Mouse (Mus musculus): Measurements from ENCODE around the gene Ccdc91. TPM values are rescaled to one million over a fixed set of nuclear protein-coding genes. Genes with fewer than 3 reads are reported as not detected.

Ccdc91 gene
- 36.5 and 38.2 TPM in 2 replicates for total RNA-seq (2014; rRNA removed)
- 40.3 and 47.6 TPM in 2 replicates for polyA plus RNA-seq (2015; fragmentation: Nextera tagmentation; extraction: Ambion mirVana)

DNA sequence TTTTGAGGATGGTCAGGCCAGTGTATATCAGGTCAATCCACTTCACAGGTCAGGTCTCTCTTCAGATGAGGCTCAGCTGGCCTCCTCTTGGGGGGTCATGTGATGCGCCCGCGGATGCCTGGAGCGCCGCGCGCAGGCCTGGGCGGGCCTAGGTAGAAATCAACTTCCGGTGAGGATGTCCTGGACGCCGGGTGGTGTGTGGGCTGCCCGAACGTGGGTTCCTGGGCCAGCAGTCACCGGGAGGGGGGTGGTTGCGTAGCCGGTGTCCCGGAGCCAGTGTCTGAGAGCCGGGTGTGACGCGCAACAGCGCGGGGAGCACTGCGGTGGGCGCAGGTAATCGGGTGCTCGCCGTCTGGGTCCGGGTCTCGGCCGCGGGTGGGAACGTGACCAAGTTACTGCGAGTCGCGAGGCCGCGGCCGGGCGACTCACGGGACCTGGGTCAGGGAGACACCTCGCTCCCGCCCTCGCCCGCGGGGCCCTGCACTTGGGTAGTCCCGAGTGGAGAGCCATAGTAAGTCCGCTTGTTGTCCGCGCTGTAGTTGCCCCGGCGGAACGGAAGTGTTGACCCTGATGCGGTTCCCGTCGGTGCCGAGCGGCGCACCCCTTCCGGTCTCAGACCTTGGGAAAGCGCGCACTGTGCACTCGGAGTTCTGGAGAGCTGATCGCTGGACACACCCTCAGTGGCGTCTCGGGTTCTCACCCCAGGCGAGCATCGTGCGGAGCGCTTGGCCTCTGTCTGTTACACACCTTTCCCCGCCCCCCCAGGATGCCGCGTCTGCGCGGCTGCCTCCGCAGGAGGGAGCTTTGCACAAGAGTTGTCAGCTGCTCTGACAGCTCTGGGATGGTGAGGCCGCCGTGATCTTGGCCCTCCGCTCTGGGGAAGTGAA is at the start of gene Ccdc91:
TSS of gene Ccdc91 (plus strand) at position 102 of the 887 bp plus-strand sequence.
- TF ChIP-seq CTCF (IDR thresholded peaks at IDR 0.05) = peak; percentile 49
- peak within 1 kb of the TSS; percentile 83 for H3K4me2 ChIP-seq (ENCODE audit: low read depth, low read length, poor library complexity, severe bottlenecking)
- no peaks in the 10 kb centered on the region for H3K36me3 ChIP-seq (ENCODE audit: insufficient read depth, low read length)
- no peaks in the 10 kb centered on the region for H3K4me1 ChIP-seq (ENCODE audit: insufficient read depth, low read length)
- peak within 1 kb of the TSS; percentile 87 for H3K27ac ChIP-seq (ENCODE audit: low read depth, low read length)
- ATAC-seq (ENCODE audit: low FRiP score) = peak; percentile 97
- WGBS = under 1% methylated on average over 76 of the region's 78 CpGs
- peak within 1 kb of the TSS; percentile 69 for H3K4me3 ChIP-seq (ENCODE audit: low read depth, low read length)
- DNase-seq (ENCODE audit: low spot score) = peak; percentile 91
- peak within 1 kb of the TSS; percentile 81 for H3K9ac ChIP-seq (replicated peaks; ENCODE audit: low read length, poor library complexity, severe bottlenecking)
- H3K27me3 ChIP-seq (ENCODE audit: insufficient read depth, low read length) = no peaks in the 10 kb centered on the region
- H3K9me3 ChIP-seq (ENCODE audit: low read length) = no peaks in the 10 kb centered on the region

DNA sequence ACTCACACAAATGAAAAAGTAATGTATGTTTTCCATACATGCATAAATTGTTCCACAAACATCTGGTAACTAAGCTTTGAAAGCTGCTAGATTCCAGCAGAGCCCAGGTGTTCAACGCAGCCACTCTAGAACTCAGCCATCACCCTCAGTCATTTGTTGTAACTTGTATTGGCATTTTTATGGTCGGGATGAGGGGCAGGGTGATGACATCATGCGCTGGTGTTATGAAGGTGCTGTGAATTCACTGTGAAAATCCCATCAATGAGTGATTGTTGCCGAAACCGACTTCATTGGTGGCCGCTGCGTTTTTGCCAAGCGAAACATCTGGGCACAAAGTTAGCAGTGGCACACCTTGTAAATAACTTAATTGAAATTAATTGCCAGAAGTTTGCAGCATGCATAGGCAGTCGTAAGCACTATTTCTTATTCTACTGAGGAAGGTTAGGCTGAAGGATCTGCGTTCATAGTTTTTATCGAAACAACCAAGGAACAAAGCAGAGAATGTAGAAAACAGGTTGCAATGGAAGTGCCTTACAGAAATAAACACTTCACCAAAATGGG is 48.6 kb upstream of the Ccdc91 start:
- ATAC-seq (ENCODE audit: low FRiP score) (no peak), DNase-seq (ENCODE audit: low spot score) (no peak)
- H3K27ac ChIP-seq (ENCODE audit: low read depth, low read length) = no peak overlapping the region
- H3K9ac ChIP-seq (replicated peaks; ENCODE audit: low read length, poor library complexity, severe bottlenecking) = no peak overlapping the region
- no peaks in the 10 kb centered on the region for H3K27me3 ChIP-seq (ENCODE audit: insufficient read depth, low read length)
- no peak overlapping the region for H3K4me3 ChIP-seq (ENCODE audit: low read depth, low read length)
- WGBS = 87% methylated on average over 11 of the region's 11 CpGs
- no peaks in the 10 kb centered on the region for H3K9me3 ChIP-seq (ENCODE audit: low read length)
- TF ChIP-seq CTCF (IDR thresholded peaks at IDR 0.05) = no peak
- no peak overlapping the region for H3K4me2 ChIP-seq (ENCODE audit: low read depth, low read length, poor library complexity, severe bottlenecking)
- H3K36me3 ChIP-seq (ENCODE audit: insufficient read depth, low read length) = no peaks in the 10 kb centered on the region
- H3K4me1 ChIP-seq (ENCODE audit: insufficient read depth, low read length) = no peaks in the 10 kb centered on the region

DNA sequence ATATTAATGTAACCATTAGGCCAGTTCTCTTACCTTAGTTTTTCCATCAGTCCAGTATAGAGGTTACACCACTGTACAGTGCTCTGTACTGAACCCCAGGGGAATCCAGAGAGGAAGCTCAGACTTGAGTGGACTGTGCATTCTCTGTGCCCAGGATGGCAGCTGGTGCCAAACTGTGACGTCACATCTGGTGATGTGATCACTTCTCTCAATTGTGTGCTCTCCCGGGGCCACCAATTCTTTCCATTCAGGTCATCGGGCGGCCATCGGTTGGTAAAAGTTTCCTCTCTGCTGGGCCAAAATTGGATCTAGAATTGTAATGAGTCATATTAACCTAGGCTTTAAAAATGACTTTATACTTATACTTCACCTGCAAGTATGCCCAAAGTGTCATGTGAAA is 19.9 kb upstream of the Ccdc91 start:
- DNase-seq (ENCODE audit: low spot score) = no peak
- TF ChIP-seq CTCF (IDR thresholded peaks at IDR 0.05) = no peak

DNA sequence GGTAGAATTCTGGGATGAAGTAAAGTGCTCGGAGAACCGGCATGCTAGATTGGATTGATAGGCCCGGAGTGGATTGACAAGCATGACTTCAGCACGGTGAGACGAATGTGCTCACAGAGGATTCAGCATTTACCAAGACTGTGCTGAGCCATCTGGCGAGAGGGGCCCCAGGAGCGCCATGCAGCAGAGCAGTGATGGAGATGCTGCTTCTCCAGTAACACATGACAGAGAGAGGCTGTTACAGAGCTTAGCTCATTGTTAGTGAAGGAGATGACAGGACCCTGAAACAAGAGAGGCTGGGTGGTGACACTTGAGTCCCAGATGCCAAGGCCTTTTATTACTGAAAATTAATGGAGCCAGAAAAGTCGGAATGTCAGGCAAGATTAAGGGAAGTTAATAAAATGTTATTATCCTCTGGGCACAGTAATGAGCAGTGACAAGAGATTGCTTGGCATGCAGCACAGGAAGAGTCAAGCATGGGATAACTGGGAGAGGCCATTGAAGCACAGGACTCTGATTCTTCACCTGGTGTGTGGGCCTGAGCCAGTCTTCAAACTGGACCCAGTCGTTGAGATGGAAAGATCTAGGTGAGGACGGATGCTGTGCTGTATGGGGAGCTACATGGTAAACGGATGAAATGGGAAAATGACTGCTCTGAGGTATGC is 16.9 kb upstream of the Ccdc91 start:
- 86% methylated on average over 11 of the region's 11 CpGs for WGBS
- DNase-seq (ENCODE audit: low spot score) (peak; percentile 14), ATAC-seq (ENCODE audit: low FRiP score) (no peak)
- Histone ChIP-seq H3K4me2 (ENCODE audit: low read depth, low read length, poor library complexity, severe bottlenecking) (no peak overlapping the region), H3K27me3 (ENCODE audit: insufficient read depth, low read length) (no peaks in the 10 kb centered on the region), H3K9ac (replicated peaks; ENCODE audit: low read length, poor library complexity, severe bottlenecking) (no peak overlapping the region), H3K4me1 (ENCODE audit: insufficient read depth, low read length) (no peaks in the 10 kb centered on the region), H3K27ac (ENCODE audit: low read depth, low read length) (no peak overlapping the region), H3K4me3 (ENCODE audit: low read depth, low read length) (no peak overlapping the region), H3K36me3 (ENCODE audit: insufficient read depth, low read length) (no peaks in the 10 kb centered on the region), H3K9me3 (ENCODE audit: low read length) (no peaks in the 10 kb centered on the region)
- no peak for TF ChIP-seq CTCF (IDR thresholded peaks at IDR 0.05)

More for the DNA sequence above, 19.9 kb upstream of the Ccdc91 start:
- Histone ChIP-seq H3K27ac (ENCODE audit: low read depth, low read length) (no peak overlapping the region), H3K4me2 (ENCODE audit: low read depth, low read length, poor library complexity, severe bottlenecking) (no peak overlapping the region), H3K36me3 (ENCODE audit: insufficient read depth, low read length) (no peaks in the 10 kb centered on the region), H3K9me3 (ENCODE audit: low read length) (no peaks in the 10 kb centered on the region), H3K4me1 (ENCODE audit: insufficient read depth, low read length) (no peaks in the 10 kb centered on the region), H3K4me3 (ENCODE audit: low read depth, low read length) (no peak overlapping the region), H3K27me3 (ENCODE audit: insufficient read depth, low read length) (no peaks in the 10 kb centered on the region), H3K9ac (replicated peaks; ENCODE audit: low read length, poor library complexity, severe bottlenecking) (no peak overlapping the region)
- no peak for ATAC-seq (ENCODE audit: low FRiP score)
- WGBS = 92% methylated on average over 5 of the region's 5 CpGs

DNA sequence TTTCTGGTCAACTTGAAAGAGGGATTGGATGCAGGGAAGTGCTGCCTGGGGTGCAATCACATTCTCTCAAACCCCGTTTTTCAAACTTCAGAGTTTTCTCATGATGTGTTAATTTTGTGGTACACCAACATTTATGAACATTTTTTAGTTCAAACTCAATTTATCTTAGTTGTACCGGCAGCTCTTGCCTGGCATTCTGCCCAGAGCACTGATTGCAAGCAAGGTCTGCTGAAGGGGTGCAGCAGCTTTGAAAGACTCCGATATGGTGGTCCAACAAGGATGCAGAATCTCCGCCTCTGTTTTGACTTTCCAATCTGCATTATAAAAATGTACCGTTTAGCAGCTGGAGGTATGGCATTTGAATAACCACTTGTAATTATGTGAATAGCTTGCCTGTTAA is 5.6 kb upstream of the Ccdc91 start:
- Histone ChIP-seq H3K27me3 (ENCODE audit: insufficient read depth, low read length) (no peaks in the 10 kb centered on the region), H3K4me1 (ENCODE audit: insufficient read depth, low read length) (no peaks in the 10 kb centered on the region), H3K4me3 (ENCODE audit: low read depth, low read length) (no peak overlapping the region), H3K9me3 (ENCODE audit: low read length) (no peaks in the 10 kb centered on the region), H3K27ac (ENCODE audit: low read depth, low read length) (no peak overlapping the region), H3K4me2 (ENCODE audit: low read depth, low read length, poor library complexity, severe bottlenecking) (no peak overlapping the region), H3K36me3 (ENCODE audit: insufficient read depth, low read length) (no peaks in the 10 kb centered on the region), H3K9ac (replicated peaks; ENCODE audit: low read length, poor library complexity, severe bottlenecking) (no peak overlapping the region)
- TF ChIP-seq CTCF (IDR thresholded peaks at IDR 0.05) = no peak
- DNase-seq (ENCODE audit: low spot score) = no peak
- ATAC-seq (ENCODE audit: low FRiP score) = no peak
- WGBS = 70% methylated on average over 5 of the region's 5 CpGs

Data from midbrain, postnatal 0 days (tissue).